Comparison of ENCODE assay signal across 8 mouse cellular contexts in genomic region chr13:112287571-112288224, GRCm38 (mm10). TPM values are rescaled to one million over a fixed set of nuclear protein-coding genes. Genes with fewer than 3 reads are reported as not detected.
DNase-seq lines count a peak whose midpoint lies in the region; ATAC-seq and TF ChIP-seq lines count a peak whose summit lies in the region.

No protein-coding gene starts in this region.

- ATAC-seq in heart, embryonic 13.5 days (ENCODE audit: extremely low read depth, insufficient number of reproducible peaks, low FRiP score, low TSS enrichment): no peak
- no peak; the same call in 1 of the 2 replicates for ATAC-seq in hindbrain, embryonic 11.5 days (ENCODE audit: low FRiP score)
- ATAC-seq in liver, postnatal 0 days: peak; percentile 74

- peak overlapping the region; percentile 74 for H3K4me2 ChIP-seq in heart, embryonic 13.5 days
- peak overlapping the region; percentile 9; the same call in 1 of the 2 replicates for H3K4me2 ChIP-seq in hindbrain, embryonic 11.5 days (replicated peaks; ENCODE audit: low read depth, low read length)
- peak overlapping the region; percentile 57 for H3K4me2 ChIP-seq in liver, postnatal 0 days (ENCODE audit: low read depth, low read length)

- 41% methylated on average over 6 of the region's 6 CpGs for WGBS in heart, embryonic 13.5 days
- WGBS in hindbrain, embryonic 11.5 days: 64% methylated on average over 6 of the region's 6 CpGs
- WGBS in liver, postnatal 0 days (ENCODE audit: insufficient replicate concordance): 35% methylated on average over 6 of the region's 6 CpGs

- no peaks in the 10 kb centered on the region for H3K27me3 ChIP-seq in heart, embryonic 13.5 days (replicated peaks)
- no peaks in the 10 kb centered on the region for H3K27me3 ChIP-seq in hindbrain, embryonic 11.5 days (ENCODE audit: control insufficient read depth, insufficient read depth, low read length)
- H3K27me3 ChIP-seq in liver, postnatal 0 days (ENCODE audit: insufficient read depth, low read length): no peaks in the 10 kb centered on the region

- H3K9me3 ChIP-seq in heart, embryonic 13.5 days: 0 out of 2 replicates have a peak, but pooled peaks cover 4% of the 10 kb centered on the region
- no peaks in the 10 kb centered on the region for H3K9me3 ChIP-seq in hindbrain, embryonic 11.5 days (ENCODE audit: control insufficient read depth, low read length)
- 0 out of 2 replicates have a peak, but pooled peaks cover 4% of the 10 kb centered on the region for H3K9me3 ChIP-seq in liver, postnatal 0 days (ENCODE audit: low read length)

- TF ChIP-seq CTCF in liver, postnatal 0 days (IDR thresholded peaks at IDR 0.05; ENCODE audit: low read depth): no peak

- peaks cover 38% of the 10 kb centered on the region for H3K4me1 ChIP-seq in heart, embryonic 13.5 days
- no peaks in the 10 kb centered on the region for H3K4me1 ChIP-seq in hindbrain, embryonic 11.5 days (replicated peaks; ENCODE audit: control insufficient read depth, insufficient read depth, low read length)
- H3K4me1 ChIP-seq in liver, postnatal 0 days (ENCODE audit: insufficient read depth): peaks cover 10% of the 10 kb centered on the region

- DNase-seq in heart, postnatal 14 days: no peak
- DNase-seq in R1 (ENCODE audit: low read depth, low spot score): peak; percentile 30
- DNase-seq in hindbrain, embryonic 11.5 days (ENCODE audit: low spot score): no peak
- peak; percentile 63 for DNase-seq in liver, postnatal 0 days
- DNase-seq in thymus, postnatal 4 days: peak; percentile 48
- no peak for DNase-seq in urinary bladder, postnatal 25 days (ENCODE audit: low spot score)
- no peak for DNase-seq in right cerebral cortex, postnatal 14 days

- no peaks in the 10 kb centered on the region for H3K36me3 ChIP-seq in heart, embryonic 13.5 days
- no peaks in the 10 kb centered on the region for H3K36me3 ChIP-seq in hindbrain, embryonic 11.5 days (ENCODE audit: control insufficient read depth, insufficient read depth, low read length)
- H3K36me3 ChIP-seq in liver, postnatal 0 days (replicated peaks; ENCODE audit: insufficient read depth, low read length): no peaks in the 10 kb centered on the region

- peak overlapping the region; percentile 56; the same call in 1 of the 2 replicates for H3K27ac ChIP-seq in heart, embryonic 13.5 days (replicated peaks)
- no peak overlapping the region for H3K27ac ChIP-seq in hindbrain, embryonic 11.5 days (ENCODE audit: low read depth, low read length)
- H3K27ac ChIP-seq in liver, postnatal 0 days (ENCODE audit: low read depth): peak overlapping the region; percentile 55; the same call in 1 of the 2 replicates

- H3K4me3 ChIP-seq in heart, embryonic 13.5 days: peak overlapping the region; percentile 43
- no peak overlapping the region for H3K4me3 ChIP-seq in hindbrain, embryonic 11.5 days (ENCODE audit: low read depth, low read length)
- no peak overlapping the region for H3K4me3 ChIP-seq in liver, postnatal 0 days (ENCODE audit: low read depth, low read length)

- 0 out of 2 replicates have a peak, but pooled peaks have one; percentile 34 for TF ChIP-seq EP300 in liver, postnatal 0 days (IDR thresholded peaks at IDR 0.05; ENCODE audit: low read depth)

- peak overlapping the region; percentile 69 for H3K9ac ChIP-seq in heart, embryonic 13.5 days
- H3K9ac ChIP-seq in hindbrain, embryonic 11.5 days (ENCODE audit: low read depth, low read length): no peak overlapping the region
- no peak overlapping the region; the same call in 1 of the 2 replicates for H3K9ac ChIP-seq in liver, postnatal 0 days (replicated peaks)

- intact Hi-C loops in heart, postnatal 14 days (cut with DNase I): no loop called here

RNA-seq across cellular contexts. Expression of gene Ankrd55, which starts 0.6 kb away (rescaled TPM):
- 0.07 and 0.14 TPM in 2 replicates for polyA plus RNA-seq in heart, embryonic 13.5 days (2015; fragmentation: Nextera tagmentation; extraction: Ambion mirVana)
- total RNA-seq in heart, postnatal 14 days (2021): under 1 TPM; 0.19 to 0.29 TPM
- 1.7 TPM in 2 replicates for polyA plus RNA-seq in hindbrain, embryonic 11.5 days (2014; fragmentation: Nextera tagmentation; extraction: Ambion mirVana)
- 1.3 and 1.5 TPM in 2 replicates for polyA plus RNA-seq in liver, postnatal 0 days (2015; fragmentation: Nextera tagmentation; extraction: Ambion mirVana)

Comparison
In these comparisons a context has a peak if more than half of its experiments do, and no peak if none do; other contexts are left out.
1. H3K4me2 ChIP-seq: peak in every context shown above with its lines; median percentile 74 in heart, embryonic 13.5 days; 57 in liver, postnatal 0 days; 9 in hindbrain, embryonic 11.5 days.
2. DNase-seq: peak in R1 (single experiment), liver, postnatal 0 days (single experiment) and thymus, postnatal 4 days (single experiment); none in heart, postnatal 14 days (0 of 2), hindbrain, embryonic 11.5 days (single experiment), urinary bladder, postnatal 25 days (single experiment) and right cerebral cortex, postnatal 14 days (single experiment).